Mouse (Mus musculus) forebrain, embryonic 12.5 days (tissue): ENCODE results near the gene Nmnat3. TPM values are rescaled to one million over a fixed set of nuclear protein-coding genes. Genes with fewer than 3 reads are reported as not detected.
A peak's percentile ranks its signal among the peaks of the same experiment; 100 is the strongest.

Experiments
- ATAC-seq: fragments of 200-750 bp; cut with Nextera tagmentation; 2 replicates; pipeline ENCODE4 v1.8.0; 2017; ENCODE audit warnings: moderate TSS enrichment; ENCODE audit not compliant: low FRiP score
- H3K27ac ChIP-seq: fragments of 300-500 bp; sonication (generic); 2 replicates; pipeline ENCODE4 v1.5.1; 2016; ENCODE audit warnings: mild to moderate bottlenecking
- H3K27me3 ChIP-seq: fragments of 300-500 bp; sonication (generic); 2 replicates; pipeline ENCODE4 v1.6.1; 2016; ENCODE audit warnings: mild to moderate bottlenecking
- H3K36me3 ChIP-seq: fragments of 300-500 bp; sonication (generic); replicated peaks from 2 replicates; pipeline ENCODE4 v1.6.1; 2016; ENCODE audit warnings: mild to moderate bottlenecking
- H3K4me1 ChIP-seq: fragments of 300-500 bp; sonication (generic); 2 replicates; pipeline ENCODE4 v1.6.1; 2016
- H3K4me2 ChIP-seq: fragments of 300-500 bp; sonication (generic); 2 replicates; pipeline ENCODE4 v1.6.1; 2016; ENCODE audit warnings: mild to moderate bottlenecking, moderate library complexity
- H3K4me3 ChIP-seq: fragments of 300-500 bp; sonication (generic); replicated peaks from 2 replicates; pipeline ENCODE4 v1.5.1; 2016; ENCODE audit warnings: mild to moderate bottlenecking
- H3K9ac ChIP-seq: fragments of 300-500 bp; sonication (generic); 2 replicates; pipeline ENCODE4 v1.6.1; 2016; ENCODE audit warnings: mild to moderate bottlenecking
- H3K9me3 ChIP-seq: fragments of 300-500 bp; sonication (generic); 2 replicates; pipeline ENCODE4 v1.6.1; 2016
- WGBS: fragments of 180-500 bp; shearing (Covaris S2); methylation state at CpG from one replicate; pipeline ENCODE4 v1.1.7; 2016; 5-methylcytosine and 5-hydroxymethylcytosine counted together
- polyA plus RNA-seq: library from polyadenylated mRNA; unstranded; fragments of >200 nt; fragmentation: Nextera tagmentation; extraction: Ambion mirVana; gene quantifications from 2 replicates; pipeline ENCODE4 v1.2.1, GENCODE M21; 2016

Nmnat3 gene
- polyA plus RNA-seq, 1 experiment from 2014 or later: 2.4 TPM

DNA sequence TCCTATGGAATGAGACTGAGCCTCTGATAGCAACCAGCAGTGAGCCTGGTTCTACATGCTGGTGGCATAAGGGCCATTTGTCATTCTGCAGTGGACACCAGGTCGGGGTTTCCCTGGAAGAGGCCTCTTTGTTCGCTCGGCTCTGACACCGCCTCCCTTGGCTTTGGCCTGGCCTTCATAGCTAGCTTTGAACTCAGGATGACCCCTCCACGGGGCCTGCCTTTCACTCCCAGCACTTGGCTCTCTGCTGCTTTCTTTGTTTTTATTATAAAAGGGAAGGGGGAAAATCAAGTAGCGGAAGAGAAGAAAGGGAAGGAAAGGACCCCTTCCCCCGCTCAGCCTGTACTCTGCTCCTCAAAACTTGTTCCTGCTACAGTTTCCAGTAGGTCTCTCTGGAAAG lies 142.6 kb downstream of the Nmnat3 start:
- Histone ChIP-seq H3K4me3 (no peak overlapping the region), H3K9ac (no peak overlapping the region), H3K27me3 (peaks cover 66% of the 10 kb centered on the region), H3K9me3 (no peaks in the 10 kb centered on the region), H3K27ac (0 out of 2 replicates have a peak overlapping the region, but pooled peaks have one; percentile 25), H3K36me3 (no peaks in the 10 kb centered on the region), H3K4me1 (peaks cover 48% of the 10 kb centered on the region), H3K4me2 (no peak overlapping the region; the same call in 1 of the 2 replicates)
- ATAC-seq: no peak
- WGBS: 8% methylated on average over 7 of the region's 7 CpGs

DNA sequence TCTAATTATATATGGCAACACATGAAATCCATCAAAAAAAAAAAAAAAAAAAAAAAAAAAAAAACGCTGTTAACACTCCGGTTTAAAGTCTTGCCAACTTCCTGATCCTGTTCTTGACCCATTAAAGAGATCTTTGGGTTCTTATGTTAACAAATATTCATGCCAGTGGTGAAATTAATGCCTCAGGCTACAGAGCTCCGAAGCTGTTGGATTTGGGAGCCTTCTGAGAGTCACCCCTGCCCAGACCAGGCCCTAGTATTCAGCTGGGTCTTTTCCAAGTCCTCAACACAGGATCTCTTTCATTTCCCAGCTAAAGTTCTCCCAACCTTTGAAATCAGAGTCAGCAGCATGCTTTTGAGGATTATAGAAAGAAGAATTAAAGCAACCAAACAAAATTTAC lies 143.3 kb downstream of the Nmnat3 start:
- no peak for ATAC-seq
- no peak overlapping the region for H3K27ac ChIP-seq
- peaks cover 62% of the 10 kb centered on the region for H3K27me3 ChIP-seq
- no peaks in the 10 kb centered on the region for H3K9me3 ChIP-seq
- no peaks in the 10 kb centered on the region for H3K36me3 ChIP-seq
- no peak overlapping the region for H3K9ac ChIP-seq
- WGBS: 78% methylated on average over 3 of the region's 3 CpGs
- H3K4me3 ChIP-seq: no peak overlapping the region
- H3K4me2 ChIP-seq: no peak overlapping the region
- H3K4me1 ChIP-seq: peaks cover 42% of the 10 kb centered on the region

GRCm38 (mm10) chr9:98433021-98433420 lies 145.8 kb downstream of the Nmnat3 start:
- Histone ChIP-seq H3K9me3 (no peaks in the 10 kb centered on the region), H3K9ac (no peak overlapping the region), H3K36me3 (no peaks in the 10 kb centered on the region), H3K27me3 (peaks cover 73% of the 10 kb centered on the region), H3K4me2 (no peak overlapping the region), H3K4me3 (no peak overlapping the region), H3K4me1 (peaks cover 23% of the 10 kb centered on the region), H3K27ac (no peak overlapping the region)
- no peak for ATAC-seq
- 21% methylated on average over 2 of the region's 2 CpGs for WGBS

- H3K27ac ChIP-seq: no peak overlapping the region
- WGBS: 27% methylated on average over 4 of the region's 4 CpGs
- peaks cover 22% of the 10 kb centered on the region for H3K4me1 ChIP-seq
- no peak for ATAC-seq
- H3K4me3 ChIP-seq: no peak overlapping the region
- no peaks in the 10 kb centered on the region for H3K9me3 ChIP-seq
- no peaks in the 10 kb centered on the region for H3K36me3 ChIP-seq
- no peak overlapping the region for H3K4me2 ChIP-seq
- H3K27me3 ChIP-seq: peaks cover 66% of the 10 kb centered on the region
- no peak overlapping the region for H3K9ac ChIP-seq
Observed at GRCm38 (mm10) chr9:98433956-98434588, 146.8 kb downstream of the Nmnat3 start.

- no peak overlapping the region for H3K27ac ChIP-seq
- no peak overlapping the region for H3K9ac ChIP-seq
- no peak overlapping the region for H3K4me2 ChIP-seq
- no peak for ATAC-seq
- H3K4me3 ChIP-seq: no peak overlapping the region
- peaks cover 63% of the 10 kb centered on the region for H3K27me3 ChIP-seq
- peaks cover 12% of the 10 kb centered on the region for H3K4me1 ChIP-seq
- H3K9me3 ChIP-seq: no peaks in the 10 kb centered on the region
- 82% methylated on average over 4 of the region's 4 CpGs for WGBS
- H3K36me3 ChIP-seq: no peaks in the 10 kb centered on the region
Observed at GRCm38 (mm10) chr9:98437819-98438218, 150.6 kb downstream of the Nmnat3 start.

DNA sequence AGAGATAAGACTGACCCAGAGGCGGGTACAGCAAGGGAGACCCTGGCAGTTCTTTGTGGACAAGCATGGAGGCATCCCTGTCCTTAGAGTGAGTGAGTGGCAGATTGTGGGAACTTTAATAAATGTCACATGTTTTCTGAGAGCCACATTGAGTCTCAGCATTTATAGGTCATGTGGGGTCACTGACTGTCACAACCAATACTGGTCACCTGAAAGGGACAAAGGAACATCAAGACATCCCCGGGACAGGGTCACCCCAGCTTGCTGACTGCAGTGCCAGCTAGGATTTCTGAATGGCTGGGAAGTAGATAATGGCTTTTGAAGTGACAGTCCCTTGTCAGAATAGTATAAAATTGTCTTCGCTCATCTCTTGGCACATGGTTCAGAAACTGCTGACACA lies 151.9 kb downstream of the Nmnat3 start:
- H3K27ac ChIP-seq: no peak overlapping the region
- no peak overlapping the region for H3K4me2 ChIP-seq
- H3K4me1 ChIP-seq: no peaks in the 10 kb centered on the region; the same call in 1 of the 2 replicates
- ATAC-seq: no peak
- peaks cover 52% of the 10 kb centered on the region for H3K27me3 ChIP-seq
- no peak overlapping the region for H3K4me3 ChIP-seq
- H3K9ac ChIP-seq: no peak overlapping the region
- H3K36me3 ChIP-seq: no peaks in the 10 kb centered on the region
- WGBS: 60% methylated on average over 3 of the region's 3 CpGs
- no peaks in the 10 kb centered on the region for H3K9me3 ChIP-seq

GRCm38 (mm10) chr9:98442638-98443037 lies 155.4 kb downstream of the Nmnat3 start:
- Histone ChIP-seq H3K27me3 (peaks cover 32% of the 10 kb centered on the region), H3K9me3 (no peaks in the 10 kb centered on the region), H3K36me3 (no peaks in the 10 kb centered on the region), H3K9ac (no peak overlapping the region), H3K27ac (no peak overlapping the region), H3K4me1 (no peaks in the 10 kb centered on the region; the same call in 1 of the 2 replicates), H3K4me2 (no peak overlapping the region), H3K4me3 (no peak overlapping the region)
- 36% methylated on average over 5 of the region's 5 CpGs for WGBS
- ATAC-seq: no peak

- WGBS: 83% methylated on average over 9 of the region's 9 CpGs
- Histone ChIP-seq H3K27ac (no peak overlapping the region), H3K4me3 (no peak overlapping the region), H3K4me1 (peaks cover 3% of the 10 kb centered on the region; the same call in 1 of the 2 replicates), H3K4me2 (no peak overlapping the region), H3K36me3 (no peaks in the 10 kb centered on the region), H3K9me3 (no peaks in the 10 kb centered on the region), H3K27me3 (peaks cover 21% of the 10 kb centered on the region; the same call in 1 of the 2 replicates), H3K9ac (no peak overlapping the region)
- no peak for ATAC-seq
Observed at GRCm38 (mm10) chr9:98445359-98446149, 158.3 kb downstream of the Nmnat3 start.

DNA sequence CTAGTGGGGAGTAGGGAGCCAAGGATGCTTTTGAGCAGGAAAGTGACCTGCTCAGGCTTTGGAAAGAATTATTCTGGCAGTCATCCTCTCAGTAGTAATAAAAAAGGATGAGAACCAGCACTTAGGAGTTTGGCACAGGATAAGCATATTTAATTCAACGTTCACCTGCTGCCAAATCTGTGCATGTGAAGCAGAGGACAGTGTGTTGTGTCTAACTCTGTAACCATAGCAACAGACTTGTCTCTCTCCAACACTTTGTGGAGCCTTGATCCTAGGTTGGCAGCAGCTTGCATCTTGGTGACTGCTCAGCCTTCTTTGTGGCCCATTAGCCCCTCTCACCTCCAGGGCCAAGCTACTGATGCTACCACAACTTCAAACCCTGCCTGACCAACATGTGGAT lies 163.7 kb downstream of the Nmnat3 start:
- Histone ChIP-seq H3K9ac (no peak overlapping the region), H3K27me3 (no peaks in the 10 kb centered on the region), H3K9me3 (no peaks in the 10 kb centered on the region), H3K36me3 (no peaks in the 10 kb centered on the region), H3K4me1 (peaks cover 3% of the 10 kb centered on the region; the same call in 1 of the 2 replicates), H3K27ac (no peak overlapping the region), H3K4me2 (no peak overlapping the region), H3K4me3 (no peak overlapping the region)
- no peak for ATAC-seq
- WGBS: 83% methylated on average over 1 of the region's 1 CpGs

DNA sequence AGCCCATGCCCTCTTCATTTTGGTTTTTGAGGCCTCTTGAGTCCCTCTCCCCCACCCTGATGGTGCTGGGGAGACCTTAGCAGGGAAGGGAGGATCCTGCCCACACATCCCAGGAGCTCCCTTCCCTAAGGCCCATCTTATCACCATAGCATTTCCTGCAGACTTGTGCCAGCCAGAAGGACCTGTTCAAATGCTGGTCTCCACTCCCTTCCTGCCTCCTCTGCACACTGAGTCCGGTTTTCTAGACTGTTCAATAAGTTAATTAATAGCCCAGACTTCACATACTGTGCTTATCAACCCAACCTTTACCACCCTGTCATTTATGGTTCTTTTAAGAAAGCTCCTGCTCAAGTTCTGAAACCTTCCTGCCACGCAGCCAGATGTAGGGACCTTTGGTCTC lies 179.5 kb downstream of the Nmnat3 start:
- 83% methylated on average over 2 of the region's 2 CpGs for WGBS
- Histone ChIP-seq H3K4me2 (no peak overlapping the region), H3K27ac (no peak overlapping the region), H3K4me3 (no peak overlapping the region), H3K27me3 (no peaks in the 10 kb centered on the region), H3K36me3 (no peaks in the 10 kb centered on the region), H3K9me3 (no peaks in the 10 kb centered on the region), H3K9ac (no peak overlapping the region), H3K4me1 (no peaks in the 10 kb centered on the region)
- ATAC-seq: no peak
